Mouse (Mus musculus): ENCODE results near the gene Fry. TPM values are rescaled to one million over a fixed set of nuclear protein-coding genes. Genes with fewer than 3 reads are reported as not detected.
A peak's percentile ranks its signal among the peaks of the same experiment; 100 is the strongest.

Gene Fry
- total RNA-seq, 2 experiments from 2014 or later, result 77.1 to 89.4 TPM

- DNase-seq, result no peak
These were observed 105.2 kb downstream of the Fry start for GRCm38 (mm10) chr5:150223546-150224239.

DNA sequence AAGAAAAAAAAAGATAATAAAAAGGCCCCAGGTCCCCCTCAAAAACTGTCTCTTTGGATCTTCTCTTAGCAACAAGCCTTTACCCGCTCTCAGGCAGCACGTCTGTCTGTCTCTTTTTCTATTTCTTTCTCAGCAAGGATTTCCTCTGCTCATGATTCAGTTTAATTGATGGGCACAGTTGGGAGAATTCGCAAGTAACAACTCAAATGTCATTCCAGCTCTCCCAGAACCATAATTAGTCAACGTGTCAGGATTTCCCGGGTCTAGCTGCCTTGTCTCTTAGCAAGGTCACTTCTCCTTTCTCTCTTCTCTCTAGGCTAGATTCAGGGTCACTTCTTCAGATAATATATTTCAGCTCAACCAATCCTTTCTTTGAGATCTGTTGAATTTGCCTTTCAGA is 110.6 kb downstream of the Fry start:
- DNase-seq, result no peak

GRCm38 (mm10) chr5:150229776-150230175 is 111.3 kb downstream of the Fry start:
- no peak for DNase-seq

- DNase-seq, result peak; percentile 40
These were observed 114.0 kb downstream of the Fry start for GRCm38 (mm10) chr5:150232159-150233150.

- DNase-seq, result peak; percentile 49
These were observed 114.9 kb downstream of the Fry start for GRCm38 (mm10) chr5:150233154-150233886.

DNA sequence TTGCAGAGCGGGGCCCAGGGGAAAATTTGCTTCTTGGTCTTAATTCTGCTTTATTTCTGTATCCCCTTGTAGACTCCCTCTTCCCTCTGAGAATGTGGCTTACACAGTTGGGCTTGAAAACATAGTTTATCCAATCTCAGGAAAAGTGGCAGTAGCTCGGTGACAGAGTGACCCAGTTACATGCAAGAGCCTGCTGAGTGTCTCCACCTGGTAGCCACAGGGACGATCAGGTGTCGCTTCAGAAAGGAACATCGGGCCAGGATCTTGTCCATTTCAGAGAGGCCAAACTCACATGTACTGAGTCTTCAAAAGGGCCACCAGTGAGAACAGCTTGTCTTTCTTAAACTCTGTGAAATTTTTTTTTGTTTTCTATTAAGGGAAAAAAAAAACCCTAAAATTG is 117.5 kb downstream of the Fry start:
- no peak for DNase-seq

DNA sequence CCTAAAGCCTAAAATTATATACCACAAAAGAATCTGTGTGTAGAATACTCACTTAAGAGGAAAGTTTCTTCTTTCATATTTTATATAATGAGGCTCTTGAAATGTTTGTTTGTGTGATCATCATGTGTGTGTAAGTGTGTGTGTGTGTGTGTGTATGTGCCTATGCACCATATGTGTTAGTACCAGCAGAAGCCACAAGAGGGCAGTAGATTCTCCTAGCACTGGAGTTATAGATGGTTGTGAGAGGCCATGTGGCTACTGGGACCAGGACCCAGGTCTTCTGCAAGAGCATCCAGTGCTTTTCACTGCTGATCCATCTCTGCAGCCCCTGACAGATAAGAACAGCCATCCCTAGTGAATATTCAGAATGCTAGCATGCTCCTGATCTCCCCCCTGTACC is 118.2 kb downstream of the Fry start:
- no peak for DNase-seq

DNA sequence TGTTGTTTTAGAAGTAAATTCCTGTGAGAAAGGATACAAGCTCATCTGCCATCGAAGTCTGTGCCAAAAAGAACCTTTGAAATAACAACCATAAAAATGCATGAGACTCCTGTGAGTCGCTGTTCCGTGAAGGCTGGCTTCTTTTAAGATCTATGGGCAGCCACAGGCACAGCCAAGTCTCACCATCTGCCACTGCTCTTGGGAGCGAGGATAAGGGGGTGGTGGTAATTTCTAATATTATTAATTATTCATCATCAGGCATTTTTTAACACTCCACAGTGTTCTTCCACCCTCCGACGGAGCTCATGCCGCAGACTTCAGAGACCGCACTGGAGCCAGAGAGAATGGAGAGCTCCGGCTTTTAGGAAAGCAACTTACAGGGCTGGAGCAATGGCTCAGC is 123.2 kb downstream of the Fry start:
- no peak for DNase-seq

DNA sequence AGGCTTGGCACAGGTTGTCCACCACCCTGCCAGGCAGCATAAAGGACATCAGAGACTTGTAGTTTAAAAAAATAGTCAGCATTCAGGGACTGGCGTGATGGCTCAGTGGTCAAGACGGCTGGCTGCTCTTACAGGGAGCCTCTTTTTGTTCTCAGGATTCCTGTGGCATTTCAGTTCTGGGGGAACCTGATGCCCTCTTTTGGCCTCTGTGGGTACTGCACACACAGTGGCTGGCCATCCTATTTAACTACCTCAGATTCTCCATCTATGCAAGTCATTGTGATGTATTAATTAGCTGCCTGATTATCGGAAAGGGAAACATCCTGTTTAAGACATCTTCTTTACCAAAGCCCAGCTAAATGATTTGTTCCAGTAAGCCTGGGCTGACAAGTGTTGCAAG is 128.3 kb downstream of the Fry start:
- no peak for DNase-seq

GRCm38 (mm10) chr5:150257764-150258163 is 139.3 kb downstream of the Fry start:
- DNase-seq, result no peak

GRCm38 (mm10) chr5:150259191-150260053 is 141.0 kb downstream of the Fry start:
- peak; percentile 46 for DNase-seq

GRCm38 (mm10) chr5:150260054-150260386 is 141.6 kb downstream of the Fry start:
- DNase-seq, result no peak

DNA sequence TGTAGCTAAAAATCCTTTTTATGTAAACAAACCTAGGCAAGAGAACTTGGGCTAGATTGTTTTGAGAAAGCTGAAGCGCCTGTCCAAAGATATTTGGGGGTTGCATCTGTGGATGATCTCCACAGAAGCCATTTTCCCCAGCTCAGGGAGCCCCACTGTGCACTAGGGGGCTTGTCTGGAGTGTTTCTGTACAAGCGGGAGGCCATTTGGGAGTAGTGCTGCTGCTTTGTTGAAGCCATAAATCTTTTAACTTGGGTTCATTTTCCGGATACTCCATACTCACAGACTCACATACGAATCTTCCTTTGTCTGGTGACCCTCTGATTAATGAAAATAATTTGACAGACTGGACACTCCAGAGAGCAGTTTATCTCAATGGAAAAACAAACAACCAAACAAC is 142.9 kb downstream of the Fry start:
- no peak for DNase-seq

GRCm38 (mm10) chr5:150262046-150262716 is 143.7 kb downstream of the Fry start:
- DNase-seq, result no peak

- DNase-seq, result no peak
These were observed 144.3 kb downstream of the Fry start for GRCm38 (mm10) chr5:150262717-150263103.

- DNase-seq, result no peak
These were observed 144.7 kb downstream of the Fry start for GRCm38 (mm10) chr5:150263162-150263561.

- no peak for DNase-seq
These were observed 145.2 kb downstream of the Fry start for GRCm38 (mm10) chr5:150263656-150264055.

- no peak for DNase-seq
These were observed 146.6 kb downstream of the Fry start for GRCm38 (mm10) chr5:150265005-150265404.

GRCm38 (mm10) chr5:150265953-150266352 is 147.5 kb downstream of the Fry start:
- no peak for DNase-seq

- DNase-seq, result no peak
These were observed 149.8 kb downstream of the Fry start for GRCm38 (mm10) chr5:150268261-150268660.

GRCm38 (mm10) chr5:150270468-150270867 is 152.0 kb downstream of the Fry start:
- no peak for DNase-seq

All from gastrocnemius, postnatal 10 days (tissue).